Mouse (Mus musculus) MEL (cell line): ENCODE measurements around the gene Sgf29.

Source experiments
- HCFC1 ChIP-seq: IDR thresholded peaks from 2 replicates; pipeline ENCODE4 v1.6.1; 2012; ENCODE audit warnings: low read depth, mild to moderate bottlenecking, inconsistent platforms, low read length, improper control_type of control experiment, moderate library complexity
- MAFK ChIP-seq: IDR thresholded peaks from 2 replicates; pipeline ENCODE4 v1.6.1; 2011; ENCODE audit warnings: low read depth, mild to moderate bottlenecking, low read length, improper control_type of control experiment, borderline replicate concordance
- POLR2A ChIP-seq, 2 experiments: IDR thresholded peaks; 2 replicates each; pipeline ENCODE4 v1.6.1; 2011 to 2012; ENCODE audit warnings: low read length in 2 of 2, mild to moderate bottlenecking in 2 of 2, control low read depth in 1 of 2, improper control_type of control experiment in 1 of 2, low read depth in 1 of 2, moderate library complexity in 1 of 2; ENCODE audit not compliant: control insufficient read depth in 1 of 2, insufficient read depth in 1 of 2, poor library complexity in 1 of 2
- POLR2AphosphoS5 ChIP-seq: IDR thresholded peaks from 2 replicates; pipeline ENCODE4 v1.6.1; 2012; ENCODE audit warnings: low read depth, borderline replicate concordance, mild to moderate bottlenecking, inconsistent platforms, low read length, moderate library complexity, mixed read lengths
- UBTF ChIP-seq: IDR thresholded peaks from 2 replicates; pipeline ENCODE4 v1.6.1; 2012; ENCODE audit warnings: low read depth, mild to moderate bottlenecking, inconsistent platforms, low read length, improper control_type of control experiment, moderate library complexity, borderline replicate concordance; ENCODE audit not compliant: insufficient read depth

DNA sequence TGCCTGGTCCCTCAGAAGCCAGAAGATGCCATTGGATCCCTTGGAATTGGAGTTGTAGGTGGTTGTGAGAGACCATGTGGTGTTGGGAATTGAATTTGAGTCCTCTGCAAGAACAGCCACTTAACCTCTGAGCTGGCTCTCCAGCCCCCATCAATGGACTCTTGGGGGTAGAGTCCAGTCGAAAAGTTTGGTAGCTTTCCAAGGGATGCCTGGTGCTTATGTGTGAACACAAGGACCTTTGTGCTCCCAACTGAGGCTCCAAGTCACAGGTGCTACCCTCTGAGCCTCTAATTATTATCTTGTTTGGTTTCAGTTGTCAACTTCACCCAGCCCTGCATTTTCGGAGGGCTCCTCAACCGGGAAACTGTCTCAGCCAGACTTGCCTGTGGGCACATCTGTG is 41.6 kb downstream of the Sgf29 start:
- TF ChIP-seq POLR2A (IDR thresholded peaks at IDR 0.05; ENCODE audit: control insufficient read depth in 1 of 2, insufficient read depth in 1 of 2, low read depth in 1 of 2, low read length in 2 of 2, poor library complexity in 1 of 2) (no peak), HCFC1 (no peak), MAFK (no peak), UBTF (no peak), POLR2AphosphoS5 (no peak)
